Mouse (Mus musculus) testis, postnatal 14 days (tissue): ENCODE measurements around the gene Pmf1.
A peak's percentile ranks its signal among the peaks of the same experiment; 100 is the strongest.

Source experiments
- DNase-seq: peaks from one replicate; pipeline ENCODE4 v3.0.0; 2021; ENCODE audit warnings: low spot score

Pmf1 gene

DNA sequence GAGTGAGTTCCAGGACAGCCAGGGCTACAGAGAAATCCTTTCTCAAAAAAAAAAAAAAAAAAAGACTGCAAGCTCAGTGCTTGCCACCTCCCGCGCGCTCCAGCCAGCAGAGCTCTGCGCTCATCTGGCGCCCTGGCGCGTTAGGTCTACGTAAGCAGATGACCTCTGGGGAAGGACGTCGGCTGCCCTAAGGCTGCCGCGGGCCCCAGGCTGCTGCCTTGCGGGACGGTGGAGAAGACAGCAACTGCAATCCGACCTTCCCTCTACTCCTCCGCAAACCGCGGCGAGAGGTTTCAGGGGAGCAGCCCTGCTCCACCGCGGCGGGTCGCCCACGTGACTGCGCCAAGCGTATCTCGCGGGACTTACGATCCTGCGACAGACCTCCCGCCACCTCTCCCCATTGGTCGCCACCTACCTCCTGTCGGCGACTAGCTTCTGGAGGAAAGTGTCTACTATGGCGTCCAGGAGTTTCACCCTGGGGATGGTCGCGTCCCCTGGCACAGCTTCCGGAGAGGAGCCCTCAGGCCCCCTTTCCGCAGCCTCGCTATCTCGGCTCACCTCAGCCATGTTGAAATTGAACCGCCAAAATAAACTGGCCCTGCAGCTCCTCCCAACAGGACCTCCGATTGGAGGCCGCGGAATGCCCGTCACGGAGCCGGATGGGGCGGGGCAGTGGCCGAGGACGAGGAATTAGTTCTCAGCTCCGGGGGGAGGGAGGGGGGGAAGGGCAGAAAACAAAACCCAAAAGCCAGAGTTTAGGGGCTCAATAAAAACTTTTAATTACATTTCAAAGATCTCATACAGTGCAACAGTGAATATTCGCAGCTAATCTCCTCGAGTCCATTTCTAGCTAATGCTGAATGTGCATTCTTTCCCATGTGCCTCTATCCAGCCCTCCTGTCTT, at the start of gene Pmf1:
TSS of gene Pmf1 (minus strand) at position 591 of the 904 bp plus-strand sequence.
- DNase-seq: peak; percentile 94

- DNase-seq: no peak
Measured at GRCm38 (mm10) chr3:88458778-88459219, 48.7 kb upstream of the Pmf1 start.

GRCm38 (mm10) chr3:88456746-88457532, 46.8 kb upstream of the Pmf1 start:
- no peak for DNase-seq

GRCm38 (mm10) chr3:88456313-88456712, 46.2 kb upstream of the Pmf1 start:
- DNase-seq: no peak

GRCm38 (mm10) chr3:88455588-88456264, 45.6 kb upstream of the Pmf1 start:
- no peak for DNase-seq

DNA sequence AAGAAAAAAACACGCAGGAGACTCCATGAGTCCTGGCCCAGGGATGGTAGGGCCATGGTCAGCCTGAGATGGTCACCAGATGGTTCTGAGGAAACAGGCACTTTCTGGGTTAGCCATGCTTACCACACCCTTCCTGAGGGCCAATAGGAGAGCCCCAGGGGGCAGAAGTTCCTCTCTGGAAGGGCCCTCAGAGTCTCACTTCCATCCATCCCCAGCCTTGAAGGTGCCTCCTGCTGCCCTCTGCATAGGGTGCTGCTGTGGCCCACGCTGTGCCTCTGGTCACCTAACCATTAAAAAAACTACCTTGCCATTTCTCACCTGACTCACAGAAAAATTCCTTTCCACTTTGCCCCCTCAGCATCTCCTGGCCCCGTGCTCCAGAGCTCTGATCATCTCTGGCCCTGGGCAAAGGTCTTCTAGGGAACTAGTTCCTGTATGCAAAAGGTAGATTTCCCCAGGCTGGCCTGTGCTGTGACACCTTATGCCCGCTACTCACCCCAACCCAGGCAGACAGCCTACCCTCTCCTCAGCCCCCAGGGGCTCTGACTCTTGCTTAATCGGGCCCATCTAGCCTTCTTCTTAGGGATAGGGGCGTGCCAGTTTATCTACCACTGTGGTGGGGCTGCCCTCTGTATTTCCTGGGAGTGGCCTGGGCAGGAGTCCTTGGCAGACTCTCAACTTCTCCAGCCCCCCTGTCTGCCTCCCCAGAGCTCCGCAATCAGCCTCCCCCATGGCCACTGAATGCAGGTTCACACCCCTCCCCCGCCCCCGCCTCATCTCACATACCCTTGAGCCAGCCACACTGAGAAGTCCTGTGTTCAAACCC, 44.8 kb upstream of the Pmf1 start:
- peak; percentile 3 for DNase-seq

DNA sequence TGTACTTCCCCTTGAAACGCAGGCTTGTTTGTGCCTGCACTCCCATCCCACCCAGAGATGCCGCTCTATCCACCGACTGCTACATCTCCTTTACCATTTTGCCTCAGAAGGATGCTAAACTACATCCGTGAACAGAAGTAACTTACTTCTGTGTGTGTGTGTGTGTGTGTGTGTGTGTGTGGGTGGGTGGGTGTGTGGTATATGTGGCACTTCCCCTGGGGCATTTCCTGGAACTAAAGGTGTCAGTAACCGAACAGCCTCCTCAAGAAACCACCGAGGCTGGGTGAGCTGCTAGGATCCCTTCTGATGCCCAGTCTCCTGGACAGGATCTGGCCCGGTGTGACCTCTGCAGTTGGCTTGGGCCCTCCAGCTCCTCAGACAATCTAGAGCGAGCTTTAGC, 43.9 kb upstream of the Pmf1 start:
- DNase-seq: peak; percentile 3

- DNase-seq: peak; percentile 4
Measured at GRCm38 (mm10) chr3:88453369-88453768, 43.2 kb upstream of the Pmf1 start.

GRCm38 (mm10) chr3:88452716-88453115, 42.6 kb upstream of the Pmf1 start:
- DNase-seq: no peak

- DNase-seq: no peak
Measured at GRCm38 (mm10) chr3:88452246-88452645, 42.1 kb upstream of the Pmf1 start.

- no peak for DNase-seq
Measured at GRCm38 (mm10) chr3:88450379-88451131, 40.4 kb upstream of the Pmf1 start.

GRCm38 (mm10) chr3:88449395-88450023, 39.4 kb upstream of the Pmf1 start:
- DNase-seq: peak; percentile 53

DNA sequence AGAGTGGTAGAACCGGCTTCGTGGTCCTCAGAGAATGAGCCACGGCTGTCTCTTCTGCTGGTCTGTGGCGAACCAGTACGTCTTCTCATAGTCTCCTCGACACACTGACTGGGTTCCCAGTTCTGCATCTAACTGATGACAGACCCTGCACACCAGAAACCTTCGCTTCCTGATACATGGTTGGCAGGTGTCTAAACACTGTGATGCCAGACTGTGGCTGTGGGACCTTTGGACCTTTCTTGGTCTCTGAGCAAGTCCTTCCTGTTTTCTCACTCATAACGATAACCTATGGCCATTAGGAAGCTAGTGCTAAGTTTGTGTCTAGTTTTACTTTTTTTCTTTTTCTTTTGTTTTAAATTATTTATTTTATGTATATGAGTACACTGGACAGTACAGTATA, 38.3 kb upstream of the Pmf1 start:
- DNase-seq: no peak

DNA sequence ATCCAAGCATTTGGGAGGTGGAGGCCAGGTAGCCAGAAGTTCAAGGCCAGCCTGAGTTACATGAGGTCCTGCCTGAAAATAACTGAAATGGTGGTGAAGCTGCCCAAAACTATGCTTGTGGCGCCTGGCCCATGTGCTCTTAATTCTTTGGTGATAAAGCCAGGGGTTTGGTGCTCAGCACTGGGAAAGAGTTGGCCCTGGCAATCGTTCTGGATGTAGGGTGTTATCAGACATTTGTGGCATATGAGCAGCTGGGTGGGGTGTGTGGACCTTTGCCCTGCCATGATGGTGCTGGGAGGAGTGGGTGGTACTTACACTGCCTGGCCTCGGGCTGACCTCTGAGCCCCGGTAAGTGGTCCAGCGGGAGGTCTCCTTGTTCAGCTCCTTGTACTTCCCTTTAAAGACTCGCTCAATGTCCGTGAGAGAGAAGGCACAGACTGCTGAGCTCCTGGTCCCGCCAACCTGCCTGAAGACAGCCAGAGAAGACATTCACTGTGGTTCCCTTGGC, 37.6 kb upstream of the Pmf1 start:
- no peak for DNase-seq

GRCm38 (mm10) chr3:88446471-88447123, 36.5 kb upstream of the Pmf1 start:
- DNase-seq: no peak

DNA sequence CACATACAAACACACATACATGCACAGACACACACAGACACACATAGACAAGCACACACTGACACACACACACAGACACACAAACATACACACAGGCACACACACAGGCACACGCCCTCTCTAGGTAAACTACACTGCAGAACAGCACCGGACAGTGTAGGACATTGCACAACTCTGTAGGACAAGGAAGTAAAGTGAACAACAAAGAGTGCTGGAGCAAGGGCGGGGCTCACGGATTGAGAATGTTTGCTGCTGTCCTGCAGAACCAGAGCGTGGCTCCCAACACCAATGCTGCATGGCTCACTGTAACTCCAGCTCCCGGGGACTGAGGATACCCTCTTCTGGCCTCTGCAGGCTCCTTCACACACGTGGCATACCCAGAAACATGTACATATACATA, 32.8 kb upstream of the Pmf1 start:
- no peak for DNase-seq

DNA sequence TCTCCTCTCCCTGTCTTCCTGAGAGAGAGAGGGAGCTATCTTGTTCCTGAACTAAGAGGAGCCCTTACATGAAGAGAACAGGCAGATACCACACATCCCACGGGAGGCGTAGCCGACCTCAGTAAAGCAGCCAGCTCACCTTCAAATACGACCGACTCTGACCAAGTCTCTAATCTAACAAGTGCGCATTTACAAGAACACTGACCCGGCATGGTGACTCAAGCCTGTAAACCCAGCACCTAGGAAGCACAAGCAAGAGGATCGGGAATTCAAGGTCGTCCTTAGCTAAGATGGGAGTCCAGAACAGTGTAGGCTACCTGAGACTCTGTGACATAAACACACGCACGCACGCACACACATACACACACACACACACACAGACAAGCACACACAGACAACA, 32.4 kb upstream of the Pmf1 start:
- no peak for DNase-seq

DNA sequence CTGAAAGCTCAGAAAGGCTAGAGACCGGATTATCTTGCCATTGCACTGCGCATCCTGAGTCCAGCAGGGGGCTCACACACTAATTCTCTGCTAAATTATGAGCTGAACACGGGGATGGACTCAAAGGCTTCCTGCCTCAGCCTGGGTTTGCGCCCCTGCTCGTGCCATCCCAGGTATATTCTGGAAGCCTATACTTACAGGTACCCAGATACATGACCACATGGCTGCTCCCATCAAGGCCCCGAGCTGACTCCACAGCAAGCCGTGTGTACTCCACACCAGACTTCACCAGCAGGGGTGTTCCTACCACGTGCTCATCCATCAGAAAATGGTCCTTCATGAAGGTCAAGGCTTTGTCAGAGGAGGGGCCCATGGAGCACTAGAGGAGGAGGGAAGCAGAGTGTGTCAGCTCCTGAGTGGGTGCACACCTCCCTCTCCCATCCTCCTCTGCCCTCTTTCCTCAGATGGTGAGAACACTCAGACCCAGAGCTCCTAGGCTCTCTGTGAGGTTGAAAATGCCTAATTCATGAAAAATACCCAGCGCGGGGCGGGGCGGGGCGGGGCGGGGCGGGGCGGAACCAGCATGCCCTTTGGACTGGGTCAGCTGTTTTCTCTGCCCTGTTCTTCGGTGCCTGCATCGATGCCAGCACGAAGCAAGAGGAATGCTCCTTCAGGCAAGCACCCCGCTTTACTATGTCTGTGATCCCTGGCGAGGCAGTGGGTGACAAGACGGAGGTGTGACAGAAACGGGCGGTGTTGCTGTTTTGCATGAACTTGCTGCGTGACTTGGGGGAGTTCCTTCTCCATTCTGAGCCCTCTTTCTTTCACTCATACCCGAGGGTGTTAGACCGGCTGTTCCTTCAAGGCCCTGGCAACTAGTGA, 30.6 kb upstream of the Pmf1 start:
- no peak for DNase-seq

- no peak for DNase-seq
Measured at GRCm38 (mm10) chr3:88439582-88439981, 29.5 kb upstream of the Pmf1 start.
